Mouse (Mus musculus) heart, postnatal 0 days (tissue): ENCODE measurements around the gene Cmas.

Experiments used
- CTCF ChIP-seq: IDR thresholded peaks from 2 replicates; pipeline ENCODE4 v1.5.1; 2016; ENCODE audit warnings: antibody characterized with exemption, control low read depth, low read depth
- EP300 ChIP-seq: IDR thresholded peaks from 2 replicates; pipeline ENCODE4 v1.6.1; 2016; ENCODE audit warnings: antibody characterized with exemption, low read depth

- TF ChIP-seq EP300, result no peak
- TF ChIP-seq CTCF, result peak; percentile 87
Measured at GRCm38 (mm10) chr6:142814495-142814921, 58.0 kb downstream of the Cmas start.
